Mouse (Mus musculus): ENCODE results near the gene G530012D18Rik. TPM values are rescaled to one million over a fixed set of nuclear protein-coding genes. Genes with fewer than 3 reads are reported as not detected.
"Not testable (repeated sequence)": the region's sequence is repeated elsewhere in the genome, so short reads cannot be mapped to it uniquely, and the experiment has no call there.

The G530012D18Rik gene
- polyA plus RNA-seq, 1 experiment from 2014 or later, result 0.30 TPM

GRCm38 (mm10) chr1:85600794-85601193, 25.3 kb downstream of the G530012D18Rik start:
- not testable (repeated sequence) for H3K9ac ChIP-seq (ENCODE audit: low read length); DNase-seq (ENCODE audit: low spot score); H3K27ac ChIP-seq (replicated peaks); H3K27me3 ChIP-seq (ENCODE audit: control insufficient read depth, insufficient read depth, low read length); H3K4me3 ChIP-seq (ENCODE audit: low read depth, low read length); H3K4me2 ChIP-seq (replicated peaks; ENCODE audit: low read depth); H3K9me3 ChIP-seq (ENCODE audit: control insufficient read depth, low read length); H3K4me1 ChIP-seq (replicated peaks; ENCODE audit: control insufficient read depth, insufficient read depth); ATAC-seq (ENCODE audit: low FRiP score, low TSS enrichment); H3K36me3 ChIP-seq (ENCODE audit: control insufficient read depth, insufficient read depth, low read length)
- 56% methylated on average over 4 of the region's 4 CpGs for WGBS

DNA sequence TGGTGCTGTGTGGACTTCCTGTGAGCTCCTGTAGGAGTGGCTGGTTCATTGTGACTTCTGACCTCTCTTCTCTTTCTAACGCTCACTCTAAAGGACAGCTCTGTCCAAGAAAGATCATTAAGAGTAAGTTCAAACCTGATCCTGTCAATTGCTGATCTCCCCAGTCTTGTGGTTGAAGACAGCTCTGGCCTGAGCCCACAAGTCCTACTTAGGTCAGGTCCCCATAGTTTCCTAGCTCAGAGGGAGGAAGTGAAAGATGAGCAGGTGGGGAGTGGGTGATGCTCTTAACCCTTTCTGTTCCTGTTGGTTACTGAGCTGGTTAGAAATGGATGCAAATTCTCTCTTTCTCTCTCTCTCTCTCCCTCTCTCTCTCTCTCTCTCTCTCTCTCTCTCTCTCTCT, 28.9 kb downstream of the G530012D18Rik start:
- H3K4me2 ChIP-seq (replicated peaks; ENCODE audit: low read depth); H3K4me1 ChIP-seq (replicated peaks; ENCODE audit: control insufficient read depth, insufficient read depth); DNase-seq (ENCODE audit: low spot score); H3K9ac ChIP-seq (ENCODE audit: low read length); H3K27me3 ChIP-seq (ENCODE audit: control insufficient read depth, insufficient read depth, low read length); ATAC-seq (ENCODE audit: low FRiP score, low TSS enrichment); H3K27ac ChIP-seq (replicated peaks); H3K4me3 ChIP-seq (ENCODE audit: low read depth, low read length); H3K9me3 ChIP-seq (ENCODE audit: control insufficient read depth, low read length); H3K36me3 ChIP-seq (ENCODE audit: control insufficient read depth, insufficient read depth, low read length): not testable (repeated sequence)
- no CpG with 5 or more reads among the region's 1 CpGs for WGBS

GRCm38 (mm10) chr1:85608361-85608760, 32.9 kb downstream of the G530012D18Rik start:
- DNase-seq (ENCODE audit: low spot score); H3K27me3 ChIP-seq (ENCODE audit: control insufficient read depth, insufficient read depth, low read length); H3K4me3 ChIP-seq (ENCODE audit: low read depth, low read length); H3K9me3 ChIP-seq (ENCODE audit: control insufficient read depth, low read length); H3K4me1 ChIP-seq (replicated peaks; ENCODE audit: control insufficient read depth, insufficient read depth); H3K9ac ChIP-seq (ENCODE audit: low read length); ATAC-seq (ENCODE audit: low FRiP score, low TSS enrichment); H3K4me2 ChIP-seq (replicated peaks; ENCODE audit: low read depth); H3K36me3 ChIP-seq (ENCODE audit: control insufficient read depth, insufficient read depth, low read length); H3K27ac ChIP-seq (replicated peaks): not testable (repeated sequence)
- WGBS, result 80% methylated on average over 3 of the region's 4 CpGs

DNA sequence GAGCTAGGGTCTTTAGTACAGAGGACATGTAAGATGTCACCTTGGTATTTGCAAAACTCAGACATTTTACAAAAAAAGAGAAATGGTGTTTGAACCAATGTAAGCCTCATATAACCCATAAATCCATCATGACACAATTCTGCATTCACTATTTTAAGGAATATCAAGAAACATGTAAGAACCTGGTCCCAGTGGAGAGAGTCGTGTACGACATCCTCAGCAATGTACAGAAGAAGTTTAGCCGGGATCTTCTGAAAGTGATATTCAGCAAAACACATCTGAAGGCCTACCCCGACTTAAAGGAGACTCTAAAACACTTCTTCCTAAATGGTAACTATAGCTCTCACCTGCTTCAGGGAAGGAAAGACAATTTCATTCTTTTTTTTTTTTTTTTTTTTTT, 35.1 kb downstream of the G530012D18Rik start:
- not testable (repeated sequence) for DNase-seq (ENCODE audit: low spot score); ATAC-seq (ENCODE audit: low FRiP score, low TSS enrichment); H3K9me3 ChIP-seq (ENCODE audit: control insufficient read depth, low read length); H3K4me3 ChIP-seq (ENCODE audit: low read depth, low read length); H3K4me1 ChIP-seq (replicated peaks; ENCODE audit: control insufficient read depth, insufficient read depth); H3K27ac ChIP-seq (replicated peaks); H3K9ac ChIP-seq (ENCODE audit: low read length); H3K27me3 ChIP-seq (ENCODE audit: control insufficient read depth, insufficient read depth, low read length); H3K4me2 ChIP-seq (replicated peaks; ENCODE audit: low read depth); H3K36me3 ChIP-seq (ENCODE audit: control insufficient read depth, insufficient read depth, low read length)
- no CpG with 5 or more reads among the region's 4 CpGs for WGBS

GRCm38 (mm10) chr1:85615096-85615495, 39.6 kb downstream of the G530012D18Rik start:
- WGBS, result 85% methylated on average over 3 of the region's 3 CpGs
- H3K4me2 ChIP-seq (replicated peaks; ENCODE audit: low read depth); H3K4me3 ChIP-seq (ENCODE audit: low read depth, low read length); H3K9ac ChIP-seq (ENCODE audit: low read length); H3K36me3 ChIP-seq (ENCODE audit: control insufficient read depth, insufficient read depth, low read length); H3K4me1 ChIP-seq (replicated peaks; ENCODE audit: control insufficient read depth, insufficient read depth); ATAC-seq (ENCODE audit: low FRiP score, low TSS enrichment); DNase-seq (ENCODE audit: low spot score); H3K27me3 ChIP-seq (ENCODE audit: control insufficient read depth, insufficient read depth, low read length); H3K9me3 ChIP-seq (ENCODE audit: control insufficient read depth, low read length); H3K27ac ChIP-seq (replicated peaks): not testable (repeated sequence)

DNA sequence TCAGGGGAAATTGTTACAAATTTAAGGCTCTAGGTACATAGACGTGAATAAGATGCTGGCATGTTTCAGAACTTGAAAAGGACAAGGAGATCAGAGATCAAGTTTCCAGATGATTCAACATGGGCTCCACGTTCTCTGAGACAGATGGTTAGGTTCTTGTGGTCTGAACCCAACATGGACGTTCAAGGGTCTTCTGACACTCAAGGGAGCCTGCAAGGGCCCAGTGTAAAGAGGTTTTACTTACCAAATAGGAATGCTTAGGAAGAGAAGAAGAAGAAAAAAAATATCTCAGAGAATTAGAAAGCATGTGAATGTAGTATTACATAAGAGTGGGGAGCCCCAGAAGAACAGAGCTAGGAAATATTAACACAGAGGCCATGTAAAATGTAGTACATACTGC, 40.3 kb downstream of the G530012D18Rik start:
- not testable (repeated sequence) for H3K9me3 ChIP-seq (ENCODE audit: control insufficient read depth, low read length); H3K36me3 ChIP-seq (ENCODE audit: control insufficient read depth, insufficient read depth, low read length); H3K4me3 ChIP-seq (ENCODE audit: low read depth, low read length); H3K9ac ChIP-seq (ENCODE audit: low read length); H3K4me2 ChIP-seq (replicated peaks; ENCODE audit: low read depth); ATAC-seq (ENCODE audit: low FRiP score, low TSS enrichment); H3K4me1 ChIP-seq (replicated peaks; ENCODE audit: control insufficient read depth, insufficient read depth); DNase-seq (ENCODE audit: low spot score); H3K27me3 ChIP-seq (ENCODE audit: control insufficient read depth, insufficient read depth, low read length); H3K27ac ChIP-seq (replicated peaks)
- 45% methylated on average over 3 of the region's 3 CpGs for WGBS

DNA sequence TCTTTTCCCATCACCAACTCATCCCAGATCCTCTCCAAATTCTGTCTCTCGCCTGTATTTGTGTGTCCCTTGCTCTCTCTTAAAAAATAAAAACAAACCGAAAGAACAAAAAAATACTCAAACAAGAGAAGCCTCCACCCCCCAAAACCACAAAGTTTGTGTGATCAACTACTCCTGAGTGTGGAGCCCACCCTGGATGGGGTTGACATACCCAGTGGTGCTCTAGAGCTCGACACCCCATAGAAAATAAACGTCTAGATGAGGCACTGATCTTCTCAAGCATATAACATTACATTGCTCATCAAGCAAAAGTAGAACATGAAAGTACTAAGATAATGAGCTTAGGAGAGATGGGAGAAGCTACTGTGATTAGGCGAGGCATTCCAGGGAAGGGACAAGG, 41.7 kb downstream of the G530012D18Rik start:
- not testable (repeated sequence) for H3K4me2 ChIP-seq (replicated peaks; ENCODE audit: low read depth); H3K27ac ChIP-seq (replicated peaks); H3K27me3 ChIP-seq (ENCODE audit: control insufficient read depth, insufficient read depth, low read length); H3K9me3 ChIP-seq (ENCODE audit: control insufficient read depth, low read length); H3K36me3 ChIP-seq (ENCODE audit: control insufficient read depth, insufficient read depth, low read length); H3K4me1 ChIP-seq (replicated peaks; ENCODE audit: control insufficient read depth, insufficient read depth); H3K9ac ChIP-seq (ENCODE audit: low read length); DNase-seq (ENCODE audit: low spot score); ATAC-seq (ENCODE audit: low FRiP score, low TSS enrichment); H3K4me3 ChIP-seq (ENCODE audit: low read depth, low read length)
- WGBS, result 63% methylated on average over 4 of the region's 5 CpGs

DNA sequence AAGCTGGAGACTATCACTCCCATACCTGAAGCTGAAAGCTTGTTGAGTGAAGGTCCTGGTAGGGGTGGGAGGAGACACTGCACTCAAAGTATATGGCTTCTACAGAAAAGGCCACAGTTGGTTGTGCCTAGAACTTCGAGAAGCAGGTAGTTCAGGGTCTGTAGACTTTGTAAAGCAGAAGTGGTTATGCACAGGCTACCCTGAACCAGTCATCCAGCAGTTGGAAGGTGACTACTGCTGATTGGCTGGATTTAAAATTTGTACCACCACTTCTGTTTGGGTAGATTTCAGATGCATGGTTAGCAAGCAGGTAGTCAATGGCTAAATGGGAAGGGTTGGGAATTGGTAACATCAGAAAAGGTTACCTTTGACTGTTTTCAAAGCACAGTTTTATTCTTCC, 43.2 kb downstream of the G530012D18Rik start:
- H3K36me3 ChIP-seq (ENCODE audit: control insufficient read depth, insufficient read depth, low read length); DNase-seq (ENCODE audit: low spot score); H3K27ac ChIP-seq (replicated peaks); H3K9ac ChIP-seq (ENCODE audit: low read length); H3K9me3 ChIP-seq (ENCODE audit: control insufficient read depth, low read length); H3K4me2 ChIP-seq (replicated peaks; ENCODE audit: low read depth); H3K4me3 ChIP-seq (ENCODE audit: low read depth, low read length); ATAC-seq (ENCODE audit: low FRiP score, low TSS enrichment); H3K27me3 ChIP-seq (ENCODE audit: control insufficient read depth, insufficient read depth, low read length); H3K4me1 ChIP-seq (replicated peaks; ENCODE audit: control insufficient read depth, insufficient read depth): not testable (repeated sequence)
- WGBS, result 38% methylated on average over 1 of the region's 1 CpGs

Measured in stomach, postnatal 0 days (tissue).